Mouse (Mus musculus) lung, embryonic 16.5 days (tissue): ENCODE measurements at regions not wholly inside any gene's neighbourhood (a gene's known extent, or its start where the extent isn't known, plus 50 kb on each side); places are given as distances from the start of the nearest gene placed in this dataset.
A peak's percentile ranks its signal among the peaks of the same experiment; 100 is the strongest.

Experiments
- ATAC-seq: fragments of 200-750 bp; cut with Nextera tagmentation; 2 replicates; pipeline ENCODE4 v1.8.0; 2017; ENCODE audit warnings: low read depth, mild to moderate bottlenecking, moderate library complexity
- H3K27ac ChIP-seq: fragments of 300-500 bp; sonication (generic); 2 replicates; pipeline ENCODE4 v1.5.1; 2014; ENCODE audit warnings: mild to moderate bottlenecking, control low read depth, low read length
- H3K27me3 ChIP-seq: fragments of 300-500 bp; sonication (generic); 2 replicates; pipeline ENCODE4 v1.6.1; 2014; ENCODE audit warnings: low read depth, low read length, mixed read lengths; ENCODE audit not compliant: control insufficient read depth, insufficient read depth
- H3K36me3 ChIP-seq: fragments of 300-500 bp; sonication (generic); 2 replicates; pipeline ENCODE4 v1.6.1; 2014; ENCODE audit warnings: low read length; ENCODE audit not compliant: control insufficient read depth, insufficient read depth
- H3K4me1 ChIP-seq: fragments of 300-500 bp; sonication (generic); replicated peaks from 2 replicates; pipeline ENCODE4 v1.6.1; 2014; ENCODE audit warnings: low read length, mixed read lengths; ENCODE audit not compliant: control insufficient read depth, insufficient read depth
- H3K4me2 ChIP-seq: fragments of 300-500 bp; sonication (generic); 2 replicates; pipeline ENCODE4 v1.6.1; 2014; ENCODE audit warnings: low read depth, low read length, control low read depth
- H3K4me3 ChIP-seq: fragments of 300-500 bp; sonication (generic); 2 replicates; pipeline ENCODE4 v1.5.1; 2014; ENCODE audit warnings: mild to moderate bottlenecking, low read length, control low read depth
- H3K9ac ChIP-seq: fragments of 300-500 bp; sonication (generic); 2 replicates; pipeline ENCODE4 v1.6.1; 2014; ENCODE audit warnings: low read length, control low read depth
- H3K9me3 ChIP-seq: fragments of 300-500 bp; sonication (generic); 2 replicates; pipeline ENCODE4 v1.6.1; 2016; ENCODE audit warnings: low read length; ENCODE audit not compliant: control insufficient read depth
- WGBS: fragments of 180-500 bp; shearing (Covaris S2); extraction: QIAGEN DNeasy Blood & Tissue Kit; methylation state at CpG from one replicate; pipeline ENCODE4 v1.1.7; 2014; 5-methylcytosine and 5-hydroxymethylcytosine counted together

DNA sequence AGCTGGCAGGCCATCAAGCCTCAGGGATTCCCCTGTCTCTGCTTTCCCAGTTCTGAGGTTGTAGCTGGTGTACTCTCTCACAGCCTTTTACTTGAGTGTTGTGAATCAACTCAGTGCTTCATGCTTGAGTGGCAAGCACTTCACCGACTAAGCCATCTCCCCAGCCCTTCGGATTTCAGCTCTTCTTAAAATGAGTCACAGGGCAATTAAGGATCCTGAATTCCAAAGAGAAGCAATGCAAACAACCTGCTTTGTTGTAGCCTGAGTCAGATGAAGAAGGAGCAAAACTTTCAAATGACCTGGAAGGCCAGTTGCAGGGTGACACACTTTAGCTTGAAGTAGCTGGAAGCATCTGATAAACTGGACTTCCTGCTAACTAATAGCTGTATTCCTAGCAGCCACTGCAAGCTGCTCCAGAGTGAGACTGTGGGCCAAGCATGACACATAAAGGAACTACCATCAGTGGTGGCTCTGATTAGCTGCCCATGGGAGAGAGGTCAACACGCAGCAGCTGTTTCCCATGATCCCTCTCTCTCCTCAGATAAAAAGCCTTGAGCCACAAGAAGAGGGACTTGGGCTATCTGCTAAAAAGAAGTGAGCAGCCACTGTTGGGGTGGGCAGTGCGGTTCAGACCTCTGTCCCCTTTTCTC, 285.4 kb upstream of the Sdk2 start:
- WGBS: 46% methylated on average over 4 of the region's 4 CpGs
- Histone ChIP-seq H3K4me1 (no peaks in the 10 kb centered on the region), H3K9me3 (no peaks in the 10 kb centered on the region), H3K4me2 (no peak overlapping the region), H3K27me3 (no peaks in the 10 kb centered on the region), H3K36me3 (no peaks in the 10 kb centered on the region), H3K4me3 (no peak overlapping the region), H3K9ac (no peak overlapping the region), H3K27ac (no peak overlapping the region)
- no peak for ATAC-seq

DNA sequence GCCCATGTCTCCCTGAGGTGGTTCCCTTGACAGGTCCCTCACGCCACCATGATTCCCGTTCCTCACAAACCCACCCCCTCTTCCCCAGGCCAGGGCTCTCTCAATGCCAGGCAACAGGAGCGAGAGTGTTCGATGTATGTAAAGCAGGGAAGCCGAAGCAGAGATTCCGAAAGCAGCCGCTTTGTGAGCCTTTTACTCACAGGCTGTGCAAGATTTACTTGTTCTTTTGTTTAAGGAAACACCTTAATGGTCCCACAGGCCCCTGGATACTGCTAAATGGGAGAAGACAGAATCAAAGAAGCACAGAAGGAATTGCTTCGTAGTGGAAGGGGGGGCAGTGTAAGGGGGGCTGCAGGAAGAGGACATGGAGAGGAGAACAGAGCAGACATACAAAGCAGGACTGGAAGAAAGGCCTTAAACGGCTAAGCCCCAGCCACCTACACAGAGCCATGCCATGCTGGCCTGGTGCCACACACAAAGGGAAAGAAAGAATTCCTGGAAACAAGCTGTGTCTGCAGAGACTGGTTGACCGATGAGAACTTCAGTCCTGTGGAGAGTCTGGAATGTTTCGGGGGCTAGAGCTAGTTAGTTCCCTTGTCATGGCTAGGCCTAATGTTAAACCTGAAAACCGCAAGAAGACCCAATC, 270.1 kb upstream of the Sdk2 start:
- H3K36me3 ChIP-seq: no peaks in the 10 kb centered on the region

DNA sequence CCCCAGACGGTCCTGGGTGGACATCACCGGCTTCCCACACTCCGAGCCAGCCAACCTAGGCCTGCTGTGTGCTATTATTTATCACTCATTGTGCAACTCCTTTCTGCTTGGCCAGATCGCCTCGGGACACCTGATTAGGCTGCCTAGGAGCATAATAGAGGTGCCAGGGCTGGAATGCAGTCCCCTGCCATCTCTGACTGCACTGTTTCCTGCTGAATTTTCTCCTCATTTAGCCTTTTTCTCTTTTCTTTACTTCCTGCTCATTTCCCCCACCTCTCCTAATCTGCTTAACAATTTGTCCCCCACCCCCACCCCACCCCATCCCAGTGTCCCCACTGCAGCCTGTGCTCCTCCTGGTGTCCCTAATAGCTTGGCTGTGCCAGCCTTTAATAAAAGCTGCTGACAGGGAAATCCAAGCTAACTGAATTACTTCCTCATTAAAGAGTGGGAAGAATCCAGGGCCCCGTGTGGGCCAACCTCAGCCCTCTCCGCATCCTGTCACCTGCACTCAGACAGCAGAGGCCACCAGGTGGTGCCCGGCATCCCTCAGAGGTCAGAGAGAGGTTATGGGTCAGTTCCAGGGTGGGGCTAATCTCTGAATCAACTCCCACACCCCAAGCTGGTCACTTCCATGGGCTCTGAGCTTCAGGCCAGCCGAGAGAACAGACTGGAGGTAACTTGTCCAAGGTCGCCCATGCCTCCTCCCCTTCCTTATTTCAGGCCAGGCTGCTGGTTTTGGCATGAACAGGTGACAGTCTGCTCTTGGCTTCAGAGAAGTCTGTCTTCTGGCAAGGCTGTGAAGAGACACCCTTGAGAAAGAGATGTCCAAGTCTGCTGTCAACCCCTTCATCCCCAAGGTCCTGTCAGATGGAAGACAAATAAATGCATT, 269.3 kb upstream of the Sdk2 start:
- Histone ChIP-seq H3K27ac (no peak overlapping the region; the same call in 1 of the 2 replicates), H3K9me3 (no peaks in the 10 kb centered on the region), H3K9ac (no peak overlapping the region), H3K4me2 (no peak overlapping the region), H3K36me3 (no peaks in the 10 kb centered on the region), H3K4me3 (no peak overlapping the region), H3K27me3 (no peaks in the 10 kb centered on the region), H3K4me1 (no peaks in the 10 kb centered on the region)
- 49% methylated on average over 10 of the region's 10 CpGs for WGBS
- no peak for ATAC-seq

More for the DNA sequence above, 270.1 kb upstream of the Sdk2 start:
- Histone ChIP-seq H3K9me3 (no peaks in the 10 kb centered on the region), H3K9ac (no peak overlapping the region), H3K4me3 (no peak overlapping the region), H3K4me2 (no peak overlapping the region), H3K4me1 (no peaks in the 10 kb centered on the region), H3K27ac (no peak overlapping the region; the same call in 1 of the 2 replicates), H3K27me3 (no peaks in the 10 kb centered on the region)
- peak; percentile 23; the same call in 1 of the 2 replicates for ATAC-seq
- WGBS: 71% methylated on average over 12 of the region's 12 CpGs

DNA sequence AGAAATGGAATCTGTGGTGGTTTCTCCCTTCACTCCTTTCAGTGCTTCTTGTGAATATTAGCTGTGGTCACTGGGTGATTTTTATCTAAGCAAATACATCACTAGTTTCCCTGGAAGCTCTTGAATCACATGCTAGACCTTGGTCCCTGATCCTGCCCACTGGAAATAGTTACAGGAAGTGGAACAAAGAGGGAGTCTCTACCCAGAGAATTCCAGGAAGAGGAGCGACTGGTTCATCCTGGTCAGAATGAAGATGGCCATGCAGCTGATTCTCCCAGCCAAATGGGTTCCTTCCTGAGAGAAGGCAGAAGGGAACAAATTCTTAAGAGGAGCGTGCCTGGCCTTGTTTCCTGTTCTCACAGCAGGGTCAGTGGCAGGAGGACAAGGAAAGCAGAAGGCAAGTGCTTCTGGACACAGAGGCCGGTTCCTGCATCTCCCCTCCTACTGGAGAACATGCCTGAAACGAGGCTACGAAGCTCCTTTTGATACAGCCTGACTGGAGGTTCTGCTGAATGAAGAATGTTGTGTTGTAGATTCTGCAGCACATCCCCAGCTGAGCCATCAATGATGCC, 264.8 kb upstream of the Sdk2 start:
- Histone ChIP-seq H3K27me3 (no peaks in the 10 kb centered on the region), H3K9me3 (no peaks in the 10 kb centered on the region), H3K4me1 (no peaks in the 10 kb centered on the region), H3K9ac (no peak overlapping the region), H3K27ac (peak overlapping the region; percentile 23), H3K4me3 (no peak overlapping the region), H3K4me2 (no peak overlapping the region), H3K36me3 (no peaks in the 10 kb centered on the region)
- WGBS: 54% methylated on average over 5 of the region's 5 CpGs
- peak; percentile 78 for ATAC-seq

DNA sequence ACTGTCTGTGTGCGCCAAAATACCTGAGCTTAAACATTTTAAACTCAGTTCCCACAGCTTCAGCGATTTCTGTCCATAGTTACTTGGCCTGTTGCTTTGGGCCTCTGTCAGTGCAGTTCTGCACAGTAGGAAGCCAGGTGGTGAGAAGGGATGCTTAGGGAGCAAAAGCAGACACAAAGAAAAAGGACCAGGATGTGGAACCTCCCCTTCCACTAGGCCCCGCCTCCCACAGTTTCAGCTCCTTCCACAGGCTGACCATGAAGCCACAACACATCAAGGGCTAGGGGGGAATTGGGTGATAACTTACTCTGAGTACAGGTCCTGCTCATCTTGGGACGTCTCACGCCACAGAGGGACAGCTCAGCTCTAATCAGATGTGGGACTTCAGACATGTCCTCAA, 263.5 kb upstream of the Sdk2 start:
- H3K36me3 ChIP-seq: no peaks in the 10 kb centered on the region
- no peak overlapping the region for H3K4me3 ChIP-seq
- H3K27ac ChIP-seq: no peak overlapping the region
- no peak overlapping the region for H3K9ac ChIP-seq
- ATAC-seq: no peak
- H3K27me3 ChIP-seq: no peaks in the 10 kb centered on the region
- no peak overlapping the region for H3K4me2 ChIP-seq
- H3K4me1 ChIP-seq: no peaks in the 10 kb centered on the region
- WGBS: 84% methylated on average over 5 of the region's 5 CpGs
- no peaks in the 10 kb centered on the region for H3K9me3 ChIP-seq

DNA sequence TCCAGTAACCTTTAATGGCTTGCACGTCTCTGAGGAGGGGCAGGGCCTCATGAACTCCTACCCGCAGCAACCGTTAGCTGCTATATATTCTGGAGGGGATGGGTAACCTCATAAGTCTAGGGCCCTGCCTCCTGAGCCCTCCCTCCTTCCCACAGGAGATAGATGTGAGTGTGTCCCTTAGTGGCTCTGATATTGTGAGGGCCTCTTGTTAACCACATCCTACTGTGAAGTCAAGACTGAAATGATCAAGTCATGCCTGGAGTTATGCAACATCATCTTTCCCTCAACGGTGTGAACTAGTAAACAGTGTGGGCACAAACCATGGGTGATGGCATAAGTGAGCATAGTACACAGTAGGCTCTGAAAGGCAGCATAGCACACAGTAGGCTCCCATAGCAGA, 255.8 kb upstream of the Sdk2 start:
- Histone ChIP-seq H3K4me1 (no peaks in the 10 kb centered on the region), H3K4me3 (no peak overlapping the region), H3K9me3 (no peaks in the 10 kb centered on the region), H3K9ac (no peak overlapping the region), H3K36me3 (no peaks in the 10 kb centered on the region), H3K27ac (no peak overlapping the region), H3K27me3 (no peaks in the 10 kb centered on the region; the same call in 1 of the 2 replicates), H3K4me2 (no peak overlapping the region)
- WGBS: 81% methylated on average over 4 of the region's 4 CpGs
- no peak for ATAC-seq

DNA sequence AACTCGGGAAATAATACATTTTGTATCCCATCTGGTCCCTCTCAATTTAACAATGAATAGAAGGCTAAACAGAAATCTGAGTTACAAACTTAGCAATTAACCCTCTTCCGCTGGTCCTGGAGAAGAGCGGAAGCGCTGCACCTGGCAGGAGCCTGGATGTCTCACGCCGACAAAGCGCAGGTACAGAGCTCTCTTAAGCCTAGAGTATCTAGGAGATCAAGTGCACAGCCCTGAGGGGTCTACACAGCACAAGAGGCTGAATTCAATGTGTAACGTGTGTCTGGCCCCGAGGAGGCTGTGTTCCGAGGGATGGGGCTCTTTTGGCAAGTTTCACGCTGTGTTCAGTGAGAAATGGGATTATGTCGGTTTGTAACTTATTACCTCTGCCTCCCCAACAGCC, 255.1 kb upstream of the Sdk2 start:
- no peaks in the 10 kb centered on the region for H3K9me3 ChIP-seq
- no peaks in the 10 kb centered on the region for H3K36me3 ChIP-seq
- no peak overlapping the region for H3K4me2 ChIP-seq
- ATAC-seq: no peak
- H3K4me3 ChIP-seq: no peak overlapping the region
- no peak overlapping the region for H3K9ac ChIP-seq
- H3K4me1 ChIP-seq: no peaks in the 10 kb centered on the region
- 78% methylated on average over 12 of the region's 12 CpGs for WGBS
- no peaks in the 10 kb centered on the region; the same call in 1 of the 2 replicates for H3K27me3 ChIP-seq
- no peak overlapping the region for H3K27ac ChIP-seq

DNA sequence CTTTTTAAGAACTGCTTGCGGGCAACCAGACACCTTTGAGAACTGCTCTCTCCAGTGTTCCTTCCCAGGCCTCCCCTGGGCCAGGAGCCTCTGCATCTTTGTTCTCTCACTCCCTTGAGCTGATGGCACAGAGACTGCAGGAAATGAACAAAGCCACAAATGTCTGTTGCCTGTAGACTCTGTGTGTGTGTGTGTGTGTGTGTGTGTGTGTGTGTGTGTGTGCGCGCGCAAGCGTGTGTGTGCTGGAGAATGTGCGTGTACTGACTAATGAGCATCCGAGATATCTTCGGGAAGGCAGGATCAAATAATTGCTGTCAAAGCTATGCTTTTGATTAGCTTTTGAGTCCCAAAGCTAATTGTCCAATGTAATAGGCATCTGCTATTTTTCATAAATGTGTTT, 254.7 kb upstream of the Sdk2 start:
- Histone ChIP-seq H3K4me3 (no peak overlapping the region), H3K36me3 (no peaks in the 10 kb centered on the region), H3K27ac (no peak overlapping the region), H3K27me3 (no peaks in the 10 kb centered on the region; the same call in 1 of the 2 replicates), H3K9me3 (no peaks in the 10 kb centered on the region), H3K4me2 (no peak overlapping the region), H3K9ac (no peak overlapping the region), H3K4me1 (no peaks in the 10 kb centered on the region)
- WGBS: 94% methylated on average over 8 of the region's 8 CpGs
- no peak for ATAC-seq

DNA sequence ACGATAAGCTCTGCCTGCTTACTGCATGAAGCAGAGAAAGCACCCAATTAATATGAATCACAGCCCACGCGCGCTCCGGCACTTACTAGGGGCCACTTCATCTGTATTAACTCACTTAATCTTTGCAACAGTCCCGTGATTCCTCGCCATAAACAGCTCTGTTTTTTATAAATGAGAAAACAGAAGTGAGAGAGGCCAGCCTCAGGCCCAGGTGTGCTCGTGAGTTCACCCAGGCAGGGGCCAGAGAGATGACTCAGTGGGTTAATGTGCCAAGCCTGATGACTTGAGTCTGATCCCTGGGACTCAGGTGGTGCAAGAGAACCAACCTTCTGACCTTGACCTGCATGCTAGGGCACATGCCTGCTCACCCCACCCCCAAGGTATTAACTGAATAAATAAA, 248.4 kb upstream of the Sdk2 start:
- H3K4me3 ChIP-seq: no peak overlapping the region
- H3K27me3 ChIP-seq: peaks cover 3% of the 10 kb centered on the region; the same call in 1 of the 2 replicates
- H3K27ac ChIP-seq: no peak overlapping the region
- no peak overlapping the region for H3K4me2 ChIP-seq
- WGBS: 72% methylated on average over 8 of the region's 8 CpGs
- no peak for ATAC-seq
- no peaks in the 10 kb centered on the region for H3K9me3 ChIP-seq
- no peaks in the 10 kb centered on the region for H3K36me3 ChIP-seq
- H3K4me1 ChIP-seq: no peaks in the 10 kb centered on the region
- no peak overlapping the region for H3K9ac ChIP-seq
